Mouse (Mus musculus) spleen, adult 18-20 months (tissue): ENCODE data around the gene Tnnt3.

Experiments used
- DNase-seq, 2 experiments: peaks; one replicate each; pipeline ENCODE4 v3.0.0; 2022; ENCODE audit warnings: mixed read lengths in 2 of 2

Gene Tnnt3

DNA sequence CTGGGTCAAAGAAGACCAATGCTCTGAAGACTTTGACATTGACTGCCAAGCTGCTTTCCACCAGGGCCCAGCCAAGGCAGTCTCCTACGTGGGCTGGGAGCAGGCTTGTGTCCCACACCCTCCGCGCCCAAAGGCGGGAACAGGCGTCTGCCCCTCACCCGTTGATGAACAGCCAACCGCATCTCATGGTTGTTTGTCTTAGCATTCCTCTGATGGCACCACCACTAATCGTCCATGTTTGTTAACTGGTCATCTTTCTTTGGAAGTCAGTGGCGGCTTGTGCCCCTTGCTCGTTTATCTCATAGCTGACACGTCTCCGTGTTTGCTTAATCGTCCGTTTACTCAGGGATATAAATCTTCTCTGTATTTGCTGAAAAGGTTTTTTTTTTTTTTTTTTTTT is 10.9 kb downstream of the Tnnt3 start:
- no peak for DNase-seq

DNA sequence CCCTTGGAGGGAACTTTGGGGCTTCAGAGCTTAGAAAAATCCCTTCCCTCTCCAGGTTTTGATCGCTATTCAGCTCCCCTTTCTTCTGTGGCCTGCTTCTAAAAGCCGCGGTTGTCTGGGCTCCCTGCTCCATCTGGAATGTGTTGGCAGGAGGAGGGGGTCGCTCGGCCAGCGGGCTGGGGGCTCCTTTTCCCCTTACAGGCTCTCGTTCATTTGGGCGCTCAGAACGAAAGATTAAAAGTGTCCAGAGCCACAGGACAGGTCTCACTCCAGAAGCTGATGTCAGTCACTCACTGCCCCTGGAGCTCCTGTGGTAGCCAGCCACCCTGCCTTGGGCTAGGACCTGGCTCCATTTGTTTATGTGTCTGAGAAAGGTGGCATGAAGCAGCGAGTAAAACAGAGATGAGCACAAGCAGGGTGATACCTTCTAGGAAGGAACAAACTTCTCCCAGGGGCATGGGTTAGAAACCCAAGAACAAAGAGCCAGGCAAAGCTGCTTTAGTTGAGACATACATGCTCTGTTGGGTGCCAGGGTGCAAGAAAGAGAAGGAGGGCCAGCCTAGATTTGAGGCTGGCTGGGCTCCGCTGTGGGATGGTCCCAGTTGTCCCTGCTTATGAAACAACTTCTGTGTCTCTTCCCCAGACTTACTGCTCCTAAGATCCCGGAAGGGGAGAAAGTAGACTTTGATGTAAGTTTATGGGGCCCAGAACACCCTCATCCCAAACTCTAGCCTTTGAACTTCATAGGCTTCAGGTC is 11.6 kb downstream of the Tnnt3 start:
- no peak for DNase-seq

DNA sequence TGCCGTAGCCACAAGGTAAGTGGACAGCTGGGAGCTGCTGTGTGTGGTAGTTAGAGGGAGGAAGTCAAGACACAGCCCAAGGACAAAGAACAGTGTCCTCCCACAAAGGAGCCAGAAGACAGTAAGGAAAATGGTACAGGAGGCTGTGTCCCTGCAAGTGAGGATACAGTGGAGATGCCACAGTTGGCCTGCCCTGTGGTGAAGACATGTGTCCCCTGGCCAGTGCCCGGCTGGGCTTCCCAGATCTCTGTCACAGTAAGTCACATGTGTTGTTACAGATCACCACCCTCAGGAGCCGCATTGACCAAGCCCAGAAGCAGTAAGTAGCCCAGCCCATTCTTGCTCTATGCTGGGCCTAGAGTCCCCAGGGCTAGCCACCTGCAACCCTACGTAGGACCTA is 15.4 kb downstream of the Tnnt3 start:
- DNase-seq, result no peak

DNA sequence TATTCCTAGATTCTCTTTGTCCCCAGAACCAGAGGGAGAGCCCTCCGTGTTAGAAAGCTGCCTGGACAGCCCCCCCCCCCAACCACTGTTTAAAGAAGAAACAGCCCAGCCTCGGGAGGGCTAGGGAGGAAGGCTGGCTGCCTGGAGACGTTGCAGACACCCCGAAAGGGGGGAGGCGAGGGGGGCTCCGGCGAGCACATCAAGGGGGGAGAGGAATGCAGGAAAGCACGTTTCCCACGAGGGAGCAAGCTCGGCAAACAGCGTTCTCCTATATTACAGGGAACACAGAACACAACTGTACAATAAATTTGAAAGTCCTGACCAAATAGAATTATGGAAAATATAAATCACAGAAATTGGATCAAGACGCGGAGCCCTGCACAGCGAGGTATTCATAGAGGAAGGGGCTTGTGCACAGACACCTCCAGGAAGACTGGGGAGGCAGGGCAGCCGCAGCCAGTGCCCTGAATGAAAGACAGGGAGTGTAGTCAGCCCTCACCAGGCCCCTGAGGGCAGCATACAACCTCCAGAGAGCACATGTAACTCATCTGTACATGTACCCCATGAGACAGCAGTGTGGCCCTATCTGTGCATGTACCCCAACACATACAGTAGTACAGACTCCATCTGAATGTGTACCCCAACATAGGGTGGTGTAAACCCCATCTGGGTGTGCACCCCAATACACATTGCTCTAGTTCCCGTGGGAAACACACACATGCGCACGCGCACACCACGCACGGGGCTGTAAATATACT is 17.8 kb downstream of the Tnnt3 start:
- no peak for DNase-seq

DNA sequence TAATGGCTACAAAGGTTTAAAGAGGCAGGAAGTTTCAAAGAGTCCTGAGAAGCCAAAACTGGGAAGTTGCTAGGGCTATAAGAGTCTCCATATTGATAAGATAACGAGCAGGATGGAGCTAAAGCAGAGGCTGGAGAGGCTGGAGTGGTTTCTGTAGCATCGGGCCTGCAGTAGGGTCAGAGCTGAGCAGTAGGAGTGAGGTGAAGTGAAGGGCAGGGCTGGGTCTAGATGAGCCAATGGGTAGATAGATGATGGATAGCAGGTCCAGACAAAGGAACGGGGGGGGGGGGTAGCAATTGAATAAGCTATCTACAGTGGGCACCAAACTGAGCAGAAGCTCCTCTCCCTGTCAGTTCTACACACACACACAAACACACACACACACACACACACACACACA is 18.9 kb downstream of the Tnnt3 start:
- DNase-seq, result no peak

DNA sequence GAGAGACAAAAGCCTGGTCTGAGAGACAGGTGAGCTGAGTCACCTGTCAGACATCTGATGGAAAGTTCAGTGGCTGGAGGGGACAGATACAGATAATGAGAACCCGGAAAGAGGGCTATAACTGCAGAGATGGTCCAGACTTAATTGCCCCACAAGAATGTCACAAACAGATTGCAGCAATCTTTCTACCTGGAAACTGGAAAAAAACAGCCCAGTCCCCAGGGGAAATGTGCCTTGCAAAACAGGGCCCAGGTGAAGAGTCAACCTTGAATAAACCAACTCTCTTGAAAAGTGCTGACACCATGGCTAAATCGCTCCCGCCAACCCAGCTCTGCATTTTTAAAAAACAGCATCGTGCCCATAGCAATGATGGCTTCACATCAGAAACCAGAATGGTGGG is 21.7 kb downstream of the Tnnt3 start:
- DNase-seq, result no peak

DNA sequence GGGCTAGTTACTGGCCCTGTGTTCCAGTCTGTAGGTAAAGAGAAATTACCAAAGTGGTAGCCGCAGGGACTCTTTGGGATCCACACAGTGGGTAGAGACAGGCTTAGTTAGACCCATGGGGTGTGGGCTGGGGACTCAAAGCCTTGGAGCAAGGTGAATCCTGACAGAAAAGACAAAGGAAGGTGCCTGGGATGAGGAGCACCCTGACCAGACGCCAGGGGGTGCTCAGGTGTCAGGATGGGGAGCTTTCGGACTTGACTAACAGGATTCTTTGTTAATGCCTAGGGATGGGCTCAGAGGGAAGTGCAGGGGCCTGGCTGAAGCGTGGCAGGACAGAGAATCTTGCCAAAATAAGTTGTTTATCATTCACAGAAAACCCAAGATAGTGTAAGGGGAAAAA is 23.7 kb downstream of the Tnnt3 start:
- DNase-seq, result no peak

DNA sequence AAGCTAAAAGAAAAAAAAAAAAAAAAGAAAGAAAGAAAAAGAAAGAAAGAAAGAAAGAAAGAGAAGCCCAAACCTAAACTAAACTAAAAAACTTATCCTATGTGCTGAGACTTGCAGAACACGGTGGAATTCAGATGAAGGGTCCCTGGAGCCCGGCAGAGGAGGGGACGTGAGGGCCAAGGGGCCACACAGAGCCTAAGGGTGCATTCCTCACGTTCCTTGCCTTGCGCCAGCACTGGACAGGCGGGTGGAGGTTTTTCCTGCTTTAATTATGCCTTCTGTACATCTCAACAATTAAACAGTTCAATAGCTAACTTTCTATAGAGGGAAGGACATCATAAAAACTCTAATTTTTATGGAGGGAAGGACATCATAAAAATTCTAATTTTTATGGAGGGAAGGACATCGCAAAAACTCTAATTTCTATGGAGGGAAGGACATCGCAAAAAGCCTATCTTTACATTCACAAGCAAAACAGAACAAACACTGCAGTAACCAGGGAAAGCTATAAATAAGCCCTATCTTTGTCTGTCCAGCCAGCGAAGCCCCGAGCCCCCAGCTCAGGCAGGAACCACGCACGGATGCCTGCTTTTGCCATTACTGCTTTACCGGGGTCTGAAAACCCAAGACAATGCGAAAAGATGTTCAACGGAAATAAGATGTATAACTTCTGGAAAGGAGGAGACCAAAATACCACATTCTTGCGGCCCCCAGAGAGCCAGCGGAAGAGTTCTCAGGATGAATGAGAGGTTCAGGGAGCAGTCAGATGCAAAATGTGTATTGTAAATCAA is 24.8 kb downstream of the Tnnt3 start:
- no peak for DNase-seq

DNA sequence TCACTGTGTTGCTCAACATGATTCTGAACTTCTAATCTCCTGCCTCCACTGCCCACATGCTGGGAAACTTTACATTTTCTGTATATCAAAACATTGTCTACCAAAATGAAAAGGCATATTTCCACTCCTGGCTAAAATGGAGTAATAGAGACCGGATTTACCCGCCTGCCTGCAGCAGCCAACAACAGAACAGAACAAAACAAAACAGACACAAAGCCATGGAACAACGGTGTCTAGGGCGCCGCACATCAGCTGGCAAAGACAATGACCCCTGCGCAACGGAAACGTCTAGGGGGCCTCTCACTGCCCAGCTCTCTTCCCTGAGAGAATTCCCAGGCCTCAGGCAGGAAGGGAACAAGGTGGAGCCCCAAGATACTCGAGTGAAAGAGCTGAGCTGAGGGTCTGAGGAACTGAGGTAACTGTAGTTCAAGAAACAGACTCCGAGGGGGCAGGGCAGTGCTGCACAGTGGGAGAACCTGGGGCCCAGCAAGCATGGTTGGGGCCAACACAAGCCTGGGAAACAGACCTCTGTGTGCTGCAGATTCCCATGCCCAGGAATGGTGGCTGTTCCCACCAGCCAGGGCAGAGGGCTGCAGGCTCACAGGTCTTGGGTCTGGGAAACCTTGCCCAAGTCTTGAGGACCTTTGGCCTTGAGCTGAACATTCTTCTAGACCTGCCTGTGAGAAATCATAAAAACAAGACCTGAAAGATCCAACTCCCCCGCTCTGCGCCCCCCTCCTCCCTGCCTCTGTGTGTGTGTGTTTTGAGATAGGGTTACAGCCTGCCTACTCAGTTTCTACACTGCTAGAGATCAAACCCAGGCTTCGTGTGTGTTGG is 26.9 kb downstream of the Tnnt3 start:
- DNase-seq, result no peak

DNA sequence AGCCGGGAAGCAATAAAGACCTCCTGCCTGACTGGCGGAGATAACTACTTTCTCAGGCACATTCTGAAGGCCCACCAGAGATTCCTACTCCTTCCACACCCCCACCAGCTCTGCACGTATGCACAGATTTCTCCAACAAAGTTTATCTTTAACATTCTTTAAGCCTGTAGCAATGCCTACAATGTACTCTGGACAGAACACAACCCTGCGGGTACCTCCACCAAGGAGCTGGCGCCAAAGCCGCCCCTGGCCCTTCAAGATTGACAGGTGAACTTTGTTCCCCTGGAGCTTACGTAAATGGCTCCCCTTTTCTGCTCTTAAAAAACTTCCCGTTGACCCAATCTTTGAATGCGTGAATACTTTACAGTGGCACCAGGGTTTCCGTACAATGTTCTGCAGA is 30.7 kb downstream of the Tnnt3 start:
- no peak for DNase-seq

DNA sequence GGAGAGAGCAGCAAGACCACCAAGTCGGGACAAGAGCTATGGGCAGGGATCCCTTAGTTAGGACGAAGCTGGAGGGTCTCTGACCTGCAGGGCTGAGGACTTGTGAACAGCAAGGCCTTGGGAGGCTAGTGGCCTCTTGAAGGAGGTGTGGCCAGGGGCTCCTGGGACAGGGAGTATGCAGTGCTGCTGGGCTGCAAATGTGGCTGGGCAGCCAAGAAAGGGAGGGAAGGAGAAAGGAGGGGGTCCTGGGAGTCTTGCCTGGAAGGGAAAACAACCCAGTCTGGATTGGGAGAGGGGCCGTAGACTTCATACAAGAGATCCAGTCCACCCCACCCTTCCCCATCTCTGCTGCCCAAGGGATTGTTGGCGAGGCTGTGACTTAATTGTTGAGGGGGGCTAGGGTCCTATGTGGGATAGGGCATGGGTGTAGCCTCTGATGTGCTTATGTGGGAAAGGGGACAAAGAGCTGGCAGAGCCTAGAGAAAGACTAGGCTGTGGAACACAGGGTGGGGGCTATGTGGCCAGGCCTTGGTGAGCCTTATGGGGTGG is 33.4 kb downstream of the Tnnt3 start:
- DNase-seq, result no peak

DNA sequence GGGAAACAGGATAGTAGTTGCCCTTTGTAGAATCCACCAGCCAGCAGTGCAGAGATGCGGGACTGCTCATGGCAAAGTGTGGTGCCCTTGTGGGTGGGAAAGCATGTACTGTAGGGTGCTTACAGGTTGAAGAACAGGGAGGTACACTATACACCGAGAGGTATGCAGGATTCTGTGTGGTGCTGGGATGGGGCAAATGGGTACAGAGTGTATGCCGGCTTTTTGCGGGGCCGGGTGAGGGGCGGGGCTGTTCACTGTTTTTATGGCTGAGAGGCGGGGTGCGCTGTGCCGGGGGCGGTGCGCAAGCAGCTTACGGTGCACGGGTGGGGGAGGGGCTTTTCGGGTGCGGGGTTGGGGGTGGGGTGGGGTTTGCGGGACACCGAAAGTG is 34.0 kb downstream of the Tnnt3 start, which contains the start of gene Mrpl23:
Gene Mrpl23 (plus strand): TSS at position 16 of the 388 bp plus-strand sequence.
- no peak for DNase-seq

DNA sequence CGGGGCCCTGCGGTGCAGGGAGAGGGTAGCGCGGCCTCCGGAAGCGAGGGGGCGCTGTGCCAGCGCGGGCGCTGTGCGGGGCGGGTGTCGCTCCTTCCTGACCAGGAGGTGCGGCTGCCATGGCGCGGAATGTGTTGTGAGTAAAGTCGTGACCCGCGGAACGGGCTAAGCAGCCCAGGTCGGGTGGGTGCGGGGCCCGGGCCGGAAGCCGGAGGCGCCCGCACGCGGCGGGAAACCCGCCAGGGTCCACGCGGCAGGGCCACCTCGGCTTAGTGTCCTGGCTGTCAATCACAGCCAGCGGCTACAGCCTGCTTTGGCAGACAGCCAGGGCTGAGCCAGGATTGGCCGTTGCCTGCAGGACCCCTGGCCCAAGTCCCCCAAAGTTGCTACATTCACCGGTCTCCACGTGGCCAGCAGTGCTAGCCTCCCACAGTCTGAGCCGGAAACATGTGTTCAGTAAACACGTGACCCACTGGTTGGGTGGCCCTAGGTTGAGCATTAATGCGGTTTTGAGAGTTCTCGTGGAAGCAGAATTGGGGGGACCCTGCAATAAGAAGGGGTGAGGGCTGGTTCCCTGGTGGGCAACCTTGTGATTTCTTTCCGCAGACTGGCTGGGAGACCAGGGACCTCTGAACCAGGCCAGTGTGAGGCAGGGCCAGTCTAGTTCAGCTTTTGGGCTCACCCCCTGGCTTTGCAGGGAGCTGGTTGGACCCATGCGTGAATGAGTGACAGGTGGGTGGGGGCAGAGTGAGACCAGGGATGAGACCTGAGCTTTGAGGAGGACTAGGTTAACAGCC is 34.6 kb downstream of the Tnnt3 start:
- DNase-seq, result peak; percentile 74 to 84

DNA sequence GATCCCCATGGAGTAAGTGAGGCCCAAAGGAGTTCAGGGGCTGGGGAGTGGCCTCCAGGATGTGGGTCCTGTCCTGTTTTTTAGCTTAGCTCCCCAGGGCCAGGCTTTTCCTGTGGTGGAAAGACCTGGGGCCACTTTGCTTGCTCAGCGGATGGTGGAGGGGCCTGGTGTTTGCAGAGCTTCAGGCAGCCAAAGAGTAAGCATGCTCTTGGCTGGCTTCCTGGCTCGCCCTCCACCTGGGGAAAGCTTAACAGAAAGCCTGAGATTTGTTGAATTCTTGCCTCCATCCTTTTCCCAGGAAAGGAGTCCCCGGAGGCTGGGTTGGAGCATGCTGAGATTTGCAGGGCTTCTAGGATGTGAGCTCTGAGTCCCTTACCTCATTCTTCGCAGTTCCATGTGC is 36.5 kb downstream of the Tnnt3 start:
- DNase-seq, result no peak

DNA sequence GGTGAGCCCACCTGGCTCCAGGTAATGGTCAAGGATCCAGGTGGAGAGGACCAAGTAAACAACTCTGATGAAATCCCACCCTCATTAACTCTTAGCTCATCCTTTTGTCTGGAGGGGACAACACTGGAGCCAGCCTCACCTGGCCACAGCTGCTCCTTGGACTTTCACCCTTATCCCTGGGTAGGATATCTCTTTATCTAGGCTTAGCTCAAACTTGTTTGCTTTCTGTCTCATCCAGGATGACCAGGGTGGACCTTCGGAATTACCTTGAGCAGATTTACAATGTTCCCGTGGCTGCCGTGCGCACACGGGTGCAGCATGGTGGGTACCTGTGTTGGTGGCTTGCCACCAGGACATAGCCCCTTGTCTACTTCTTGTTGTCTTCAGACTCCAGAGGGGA is 37.2 kb downstream of the Tnnt3 start:
- no peak for DNase-seq

DNA sequence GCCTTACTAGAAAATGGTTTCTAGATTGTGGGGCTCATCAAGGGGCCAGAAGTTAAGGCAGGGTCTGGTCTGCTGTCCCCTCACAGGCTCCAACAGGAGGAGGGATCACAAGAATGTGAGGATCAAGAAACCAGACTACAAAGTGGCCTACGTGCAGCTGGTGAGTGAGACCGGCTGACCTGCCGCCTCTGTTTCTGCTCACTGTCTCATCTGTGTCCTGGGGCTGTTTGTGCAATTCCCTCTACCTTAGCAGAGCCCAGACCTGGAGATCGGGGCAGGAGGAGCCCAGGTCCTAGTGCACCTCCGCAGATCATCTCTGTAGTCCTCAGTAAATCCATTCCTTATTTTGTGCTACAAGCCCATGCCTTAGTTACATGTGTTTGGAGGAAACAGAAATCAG is 38.5 kb downstream of the Tnnt3 start:
- DNase-seq, result no peak

DNA sequence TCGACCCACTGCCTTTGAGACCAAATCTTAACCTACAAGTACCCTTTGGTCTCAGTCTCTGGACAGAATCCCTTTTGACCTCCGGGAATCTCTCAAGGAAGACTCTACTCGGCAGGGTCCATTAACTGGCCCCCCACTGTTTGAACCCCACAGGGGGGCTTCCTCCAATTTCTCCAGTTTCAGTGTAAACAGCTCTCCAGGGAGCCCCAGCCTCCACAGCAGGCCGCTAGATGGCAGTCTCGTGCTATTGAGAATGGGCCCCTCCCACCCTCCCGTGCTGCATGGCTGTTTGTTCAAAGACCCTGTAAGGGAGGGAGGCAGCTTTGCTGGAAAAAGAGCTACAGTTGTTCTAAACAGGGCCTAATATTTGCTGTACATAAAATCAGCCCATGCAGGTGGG is 39.2 kb downstream of the Tnnt3 start:
- peak; percentile 21 to 64 for DNase-seq

DNA sequence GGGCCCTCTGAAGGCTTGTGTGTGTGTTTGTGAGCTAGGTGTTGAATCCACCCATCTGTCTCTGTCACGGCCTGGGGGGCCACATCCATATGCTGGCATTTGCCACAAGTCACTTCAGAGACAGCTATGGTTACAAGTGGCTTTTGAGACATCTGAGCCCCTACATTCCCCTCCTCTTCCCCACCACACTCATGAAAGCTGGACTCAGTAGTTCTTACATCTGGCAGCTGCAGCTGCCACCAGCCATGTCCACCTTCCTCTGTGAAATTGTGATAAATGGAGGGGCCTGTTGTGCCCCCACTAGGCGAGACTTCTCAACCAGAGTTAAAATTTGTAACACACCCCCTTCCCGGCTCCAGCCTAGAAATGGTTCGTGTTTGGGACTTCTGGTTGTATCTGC is 39.7 kb downstream of the Tnnt3 start:
- DNase-seq, result no peak

DNA sequence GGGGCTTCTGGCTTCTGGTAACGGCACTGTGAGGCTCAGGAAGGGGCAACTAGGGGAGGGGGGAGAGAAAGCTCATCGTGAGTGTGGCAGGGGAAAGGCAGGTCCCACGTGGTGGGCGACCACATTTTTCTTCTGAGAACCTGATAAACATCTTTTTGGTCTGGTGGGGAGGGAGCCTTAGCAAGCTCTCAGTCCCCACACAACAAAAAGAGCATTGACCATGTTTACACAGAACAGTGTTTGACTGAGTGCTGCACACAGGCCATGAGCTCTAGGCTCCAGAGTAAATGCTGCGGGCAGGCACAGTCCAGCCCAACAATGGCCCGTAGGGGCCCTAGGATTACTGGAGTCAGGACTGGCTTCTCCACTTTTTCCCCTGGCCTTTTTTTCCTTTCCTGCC is 40.1 kb downstream of the Tnnt3 start:
- DNase-seq, result no peak

DNA sequence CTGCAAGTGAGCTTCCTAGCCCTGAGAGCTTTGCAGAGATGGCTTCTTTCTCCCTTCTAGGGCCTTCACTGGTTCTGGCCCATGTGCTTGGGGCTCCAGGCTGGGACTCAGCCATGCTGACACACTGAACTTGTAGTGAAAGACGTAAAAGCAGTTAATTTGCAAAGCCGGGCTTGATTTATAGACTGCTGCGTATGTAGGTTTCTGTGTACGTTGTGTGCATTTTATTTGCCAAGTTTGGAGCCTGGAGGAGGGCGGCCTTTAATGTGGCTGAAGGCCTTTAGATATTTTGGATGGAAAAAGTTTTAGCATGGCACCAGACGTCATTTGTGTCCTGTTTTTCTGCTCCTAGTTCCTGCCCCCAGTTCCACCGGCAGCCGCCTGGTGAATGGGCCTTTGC is 41.2 kb downstream of the Tnnt3 start:
- DNase-seq, result no peak

DNA sequence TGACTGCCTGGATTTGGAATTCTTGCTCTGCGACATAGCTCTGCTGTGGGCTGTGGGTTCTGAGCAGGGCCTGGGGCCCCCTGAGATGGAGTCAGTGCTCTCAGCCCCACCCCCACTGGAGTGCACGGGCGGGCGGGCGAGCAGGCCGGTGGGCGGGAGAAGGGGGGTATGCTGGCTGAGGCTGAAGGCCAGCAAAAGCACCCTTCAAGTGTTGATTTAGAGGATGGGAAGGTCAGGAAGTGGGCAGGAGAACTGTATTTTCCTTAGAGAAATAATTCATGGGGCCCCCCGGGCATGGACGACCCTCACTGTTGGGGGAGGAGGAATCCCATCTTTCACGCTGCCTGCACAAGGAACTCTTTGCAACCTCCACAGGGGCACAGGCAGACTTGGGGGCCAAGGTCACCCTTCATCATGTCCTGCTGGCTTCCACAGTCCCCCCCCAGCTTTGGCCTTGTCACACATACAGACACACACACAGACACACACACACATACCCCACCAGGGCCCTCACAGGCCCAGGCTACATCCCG is 44.2 kb downstream of the Tnnt3 start:
- DNase-seq, result no peak
